Mouse (Mus musculus) embryonic facial prominence, embryonic 11.5 days (tissue): ENCODE measurements around the gene Togaram2. TPM values are rescaled to one million over a fixed set of nuclear protein-coding genes. Genes with fewer than 3 reads are reported as not detected.

Source experiments
- ATAC-seq: fragments of 200-750 bp; cut with Nextera tagmentation; replicated peaks from 2 replicates; pipeline ENCODE4 v1.8.0; 2017; ENCODE audit warnings: low read depth; ENCODE audit not compliant: insufficient number of reproducible peaks, low FRiP score, low TSS enrichment
- DNase-seq: peaks from one replicate; pipeline ENCODE4 v3.0.0-alpha.2; 2015; ENCODE audit warnings: low spot score
- H3K27ac ChIP-seq: fragments of 300-500 bp; sonication (generic); replicated peaks from 2 replicates; pipeline ENCODE4 v1.5.1; 2014; ENCODE audit warnings: mild to moderate bottlenecking, low read depth, low read length, control low read depth
- H3K27me3 ChIP-seq: fragments of 300-500 bp; sonication (generic); 2 replicates; pipeline ENCODE4 v1.6.1; 2014; ENCODE audit warnings: mild to moderate bottlenecking, low read length, moderate library complexity, mixed read lengths; ENCODE audit not compliant: control insufficient read depth, insufficient read depth
- H3K36me3 ChIP-seq: fragments of 300-500 bp; sonication (generic); replicated peaks from 2 replicates; pipeline ENCODE4 v1.6.1; 2014; ENCODE audit warnings: low read depth, mild to moderate bottlenecking, low read length, moderate library complexity, mixed read lengths; ENCODE audit not compliant: control insufficient read depth, insufficient read depth
- H3K4me1 ChIP-seq: fragments of 300-500 bp; sonication (generic); 2 replicates; pipeline ENCODE4 v1.6.1; 2014; ENCODE audit warnings: low read length, mixed read lengths; ENCODE audit not compliant: control insufficient read depth, insufficient read depth
- H3K4me2 ChIP-seq: fragments of 300-500 bp; sonication (generic); 2 replicates; pipeline ENCODE4 v1.6.1; 2014; ENCODE audit warnings: low read depth, mild to moderate bottlenecking, control low read depth, low read length, moderate library complexity
- H3K4me3 ChIP-seq: fragments of 300-500 bp; sonication (generic); 2 replicates; pipeline ENCODE4 v1.5.1; 2014; ENCODE audit warnings: low read depth, low read length, control low read depth
- H3K9ac ChIP-seq: fragments of 300-500 bp; sonication (generic); replicated peaks from 2 replicates; pipeline ENCODE4 v1.6.1; 2014; ENCODE audit warnings: mild to moderate bottlenecking, control low read depth, low read length
- H3K9me3 ChIP-seq: fragments of 300-500 bp; sonication (generic); replicated peaks from 2 replicates; pipeline ENCODE4 v1.6.1; 2016; ENCODE audit warnings: mild to moderate bottlenecking, low read length, inconsistent platforms, mixed read lengths; ENCODE audit not compliant: control insufficient read depth
- WGBS: fragments of 180-500 bp; shearing (Covaris S2); extraction: QIAGEN DNeasy Blood & Tissue Kit; methylation state at CpG from one replicate; pipeline ENCODE4 v1.1.7; 2014; 5-methylcytosine and 5-hydroxymethylcytosine counted together
- polyA plus RNA-seq: library from polyadenylated mRNA; unstranded; fragments of >200 nt; fragmentation: Nextera tagmentation; extraction: Ambion mirVana; gene quantifications from 2 replicates; pipeline ENCODE4 v1.2.1, GENCODE M21; 2014

Togaram2 gene
- polyA plus RNA-seq, 1 experiment from 2014 or later, result not detected

GRCm38 (mm10) chr17:71695716-71696315 is 22.8 kb downstream of the Togaram2 start:
- Histone ChIP-seq H3K4me2 (no peak overlapping the region), H3K36me3 (no peaks in the 10 kb centered on the region), H3K4me3 (no peak overlapping the region), H3K4me1 (no peaks in the 10 kb centered on the region), H3K27ac (no peak overlapping the region), H3K9ac (no peak overlapping the region), H3K27me3 (no peaks in the 10 kb centered on the region), H3K9me3 (no peaks in the 10 kb centered on the region)
- no peak for DNase-seq
- WGBS, result 74% methylated on average over 15 of the region's 15 CpGs
- no peak for ATAC-seq

- no peak overlapping the region for H3K4me3 ChIP-seq
- DNase-seq, result no peak
- H3K9ac ChIP-seq, result no peak overlapping the region
- no peaks in the 10 kb centered on the region for H3K4me1 ChIP-seq
- no peaks in the 10 kb centered on the region for H3K9me3 ChIP-seq
- no peak overlapping the region for H3K4me2 ChIP-seq
- no peak for ATAC-seq
- H3K27me3 ChIP-seq, result no peaks in the 10 kb centered on the region
- H3K36me3 ChIP-seq, result no peaks in the 10 kb centered on the region
- WGBS, result 89% methylated on average over 5 of the region's 5 CpGs
- no peak overlapping the region for H3K27ac ChIP-seq
Observed at GRCm38 (mm10) chr17:71696396-71696795, 23.3 kb downstream of the Togaram2 start.

- WGBS, result 77% methylated on average over 11 of the region's 11 CpGs
- Histone ChIP-seq H3K9me3 (no peaks in the 10 kb centered on the region), H3K4me3 (no peak overlapping the region), H3K27ac (no peak overlapping the region), H3K9ac (no peak overlapping the region), H3K4me1 (no peaks in the 10 kb centered on the region), H3K27me3 (no peaks in the 10 kb centered on the region), H3K4me2 (no peak overlapping the region), H3K36me3 (no peaks in the 10 kb centered on the region)
- ATAC-seq (no peak), DNase-seq (no peak)
Observed at GRCm38 (mm10) chr17:71697896-71698618, 25.0 kb downstream of the Togaram2 start.

GRCm38 (mm10) chr17:71698619-71698956 is 25.5 kb downstream of the Togaram2 start:
- Histone ChIP-seq H3K27me3 (no peaks in the 10 kb centered on the region), H3K27ac (no peak overlapping the region), H3K9me3 (no peaks in the 10 kb centered on the region), H3K4me3 (no peak overlapping the region), H3K36me3 (no peaks in the 10 kb centered on the region), H3K4me1 (no peaks in the 10 kb centered on the region), H3K9ac (no peak overlapping the region), H3K4me2 (no peak overlapping the region)
- ATAC-seq (no peak), DNase-seq (no peak)
- 88% methylated on average over 11 of the region's 11 CpGs for WGBS

- no peaks in the 10 kb centered on the region for H3K4me1 ChIP-seq
- H3K9ac ChIP-seq, result no peak overlapping the region
- ATAC-seq (no peak), DNase-seq (no peak)
- WGBS, result 70% methylated on average over 1 of the region's 1 CpGs
- H3K4me2 ChIP-seq, result no peak overlapping the region
- no peaks in the 10 kb centered on the region for H3K27me3 ChIP-seq
- no peak overlapping the region for H3K27ac ChIP-seq
- no peak overlapping the region for H3K4me3 ChIP-seq
- H3K36me3 ChIP-seq, result no peaks in the 10 kb centered on the region
- no peaks in the 10 kb centered on the region for H3K9me3 ChIP-seq
Observed at GRCm38 (mm10) chr17:71705113-71705512, 32.1 kb downstream of the Togaram2 start.

GRCm38 (mm10) chr17:71705550-71706480 is 32.8 kb downstream of the Togaram2 start:
- Histone ChIP-seq H3K36me3 (no peaks in the 10 kb centered on the region), H3K4me2 (no peak overlapping the region), H3K27me3 (no peaks in the 10 kb centered on the region), H3K9ac (no peak overlapping the region), H3K9me3 (no peaks in the 10 kb centered on the region), H3K4me3 (no peak overlapping the region), H3K27ac (no peak overlapping the region), H3K4me1 (no peaks in the 10 kb centered on the region)
- DNase-seq (no peak), ATAC-seq (no peak)
- 82% methylated on average over 14 of the region's 14 CpGs for WGBS

- Histone ChIP-seq H3K4me1 (no peaks in the 10 kb centered on the region), H3K4me2 (no peak overlapping the region), H3K9ac (no peak overlapping the region), H3K4me3 (no peak overlapping the region), H3K9me3 (no peaks in the 10 kb centered on the region), H3K27me3 (no peaks in the 10 kb centered on the region), H3K36me3 (no peaks in the 10 kb centered on the region), H3K27ac (no peak overlapping the region)
- no peak for DNase-seq
- WGBS, result 61% methylated on average over 4 of the region's 4 CpGs
- no peak for ATAC-seq
Observed at GRCm38 (mm10) chr17:71707715-71708114, 34.7 kb downstream of the Togaram2 start.

GRCm38 (mm10) chr17:71712279-71712678 is 39.2 kb downstream of the Togaram2 start:
- Histone ChIP-seq H3K36me3 (no peaks in the 10 kb centered on the region), H3K9ac (no peak overlapping the region), H3K9me3 (no peaks in the 10 kb centered on the region), H3K4me3 (no peak overlapping the region), H3K4me2 (no peak overlapping the region), H3K4me1 (no peaks in the 10 kb centered on the region), H3K27ac (no peak overlapping the region), H3K27me3 (no peaks in the 10 kb centered on the region)
- ATAC-seq (no peak), DNase-seq (no peak)
- 84% methylated on average over 6 of the region's 6 CpGs for WGBS
